Mouse (Mus musculus) megakaryocyte, embryonic 14.5 days (primary cell): ENCODE results near the gene Tmco1.

ENCODE experiments used
- FLI1 ChIP-seq: IDR thresholded peaks from 2 replicates; pipeline ENCODE4 v1.6.1; 2012; ENCODE audit warnings: low read length, inconsistent platforms, mixed read lengths
- GATA1 ChIP-seq: IDR thresholded peaks from 3 replicates; pipeline ENCODE4 v1.6.1; 2012; ENCODE audit warnings: mixed read lengths, low read length, inconsistent platforms, borderline replicate concordance

GRCm38 (mm10) chr1:167279160-167279715, 28.9 kb upstream of the Tmco1 start:
- TF ChIP-seq GATA1 (no peak), FLI1 (no peak)
